Comparison of ENCODE assay signal across 8 mouse cellular contexts in the genomic region with DNA sequence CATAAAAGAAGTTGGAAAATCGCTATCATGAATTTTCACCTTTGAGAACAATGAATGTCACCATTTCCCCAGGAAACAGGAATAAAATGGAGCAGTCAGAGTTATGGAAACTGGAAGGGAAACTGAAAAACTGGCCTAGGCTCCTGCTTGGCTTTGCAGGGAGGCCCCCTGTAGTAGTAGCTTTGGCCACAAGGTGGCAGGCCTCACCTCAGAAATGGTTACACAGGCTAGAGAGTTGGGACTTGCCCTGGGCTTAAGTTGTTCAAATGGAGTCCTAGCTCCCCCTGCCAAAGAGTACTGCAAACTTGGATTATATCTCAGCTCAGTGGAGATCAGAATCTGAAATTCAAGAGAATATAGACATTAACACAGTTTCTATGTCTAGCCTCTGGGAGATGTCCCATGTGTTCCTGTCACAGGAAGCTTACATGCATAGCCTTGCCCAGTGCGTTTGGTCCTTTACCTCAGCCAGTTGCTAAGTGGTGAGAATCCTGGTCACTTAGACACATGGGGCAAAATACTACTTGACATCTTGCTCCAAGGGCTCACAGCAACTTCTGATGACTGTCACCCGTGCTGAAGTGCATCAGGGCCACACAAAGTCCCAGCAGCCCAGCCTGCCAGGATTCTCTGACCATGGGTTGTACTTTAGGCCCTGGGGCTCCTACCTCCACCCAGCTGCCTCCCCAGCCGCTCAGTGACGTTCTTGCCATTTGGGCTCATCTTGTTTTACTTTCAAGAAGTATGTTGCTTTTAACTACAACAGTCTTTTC. TPM values are rescaled to one million over a fixed set of nuclear protein-coding genes. Genes with fewer than 3 reads are reported as not detected.
DNase-seq lines count a peak whose midpoint lies in the region; ATAC-seq and TF ChIP-seq lines count a peak whose summit lies in the region.

No protein-coding gene starts in this region.

- TF ChIP-seq POLR2A in kidney, adult 2 months (IDR thresholded peaks at IDR 0.05; ENCODE audit: low read depth, low read length): no peak
- TF ChIP-seq POLR2A in spleen, adult 2 months (IDR thresholded peaks at IDR 0.05; ENCODE audit: low read depth, low read length): no peak

- no peaks in the 10 kb centered on the region for H3K4me1 ChIP-seq in heart, embryonic 11.5 days (ENCODE audit: control insufficient read depth, insufficient read depth, low read length)
- peaks cover 45% of the 10 kb centered on the region for H3K4me1 ChIP-seq in embryonic facial prominence, embryonic 10.5 days
- peaks cover 3% of the 10 kb centered on the region; the same call in 1 of the 2 replicates for H3K4me1 ChIP-seq in kidney, adult 2 months (ENCODE audit: control insufficient read depth, insufficient read depth, low read length)
- peaks cover 29% of the 10 kb centered on the region for H3K4me1 ChIP-seq in limb, embryonic 11.5 days (ENCODE audit: control insufficient read depth, insufficient read depth, low read length)
- H3K4me1 ChIP-seq in midbrain, postnatal 0 days (ENCODE audit: insufficient read depth, low read length): no peaks in the 10 kb centered on the region
- no peaks in the 10 kb centered on the region for H3K4me1 ChIP-seq in spleen, adult 2 months (ENCODE audit: control insufficient read depth, insufficient read depth, insufficient read length)

- H3K4me3 ChIP-seq in heart, embryonic 11.5 days (ENCODE audit: low read depth, low read length): no peak overlapping the region
- H3K4me3 ChIP-seq in embryonic facial prominence, embryonic 10.5 days: 0 out of 2 replicates have a peak overlapping the region, but pooled peaks have one; percentile 5
- H3K4me3 ChIP-seq in kidney, adult 2 months (ENCODE audit: insufficient read depth, low read depth, low read length): no peak overlapping the region
- no peak overlapping the region for H3K4me3 ChIP-seq in limb, embryonic 11.5 days (ENCODE audit: low read depth, low read length)
- H3K4me3 ChIP-seq in midbrain, postnatal 0 days (ENCODE audit: low read depth, low read length): no peak overlapping the region
- no peak overlapping the region for H3K4me3 ChIP-seq in spleen, adult 2 months (ENCODE audit: extremely low read depth, insufficient read depth, insufficient read length)

- no peak overlapping the region for H3K27ac ChIP-seq in heart, embryonic 11.5 days (ENCODE audit: low read depth, low read length)
- H3K27ac ChIP-seq in embryonic facial prominence, embryonic 10.5 days (replicated peaks): peak overlapping the region; percentile 19; the same call in 1 of the 2 replicates
- no peak overlapping the region for H3K27ac ChIP-seq in kidney, adult 2 months (ENCODE audit: insufficient read depth, low read depth, low read length)
- H3K27ac ChIP-seq in limb, embryonic 11.5 days (replicated peaks; ENCODE audit: low read depth, low read length): no peak overlapping the region
- no peak overlapping the region for H3K27ac ChIP-seq in midbrain, postnatal 0 days (ENCODE audit: low read depth, low read length)
- H3K27ac ChIP-seq in spleen, adult 2 months (ENCODE audit: insufficient read depth, low read length): no peak overlapping the region

- TF ChIP-seq CTCF in kidney, adult 2 months (conservative IDR thresholded peaks at IDR 0.05; ENCODE audit: insufficient read depth, insufficient read length, low read depth, low read length): peak; percentile 95
- TF ChIP-seq CTCF in midbrain, postnatal 0 days (IDR thresholded peaks at IDR 0.05): peak; percentile 93
- peak; percentile 91; the same call in 1 of the 2 replicates for TF ChIP-seq CTCF in spleen, adult 2 months (IDR thresholded peaks at IDR 0.05; ENCODE audit: extremely low read depth, insufficient read depth, insufficient read length, insufficient replicate concordance)

- DNase-seq in heart, adult 11 months: peak; percentile 97
- DNase-seq in embryonic facial prominence, embryonic 10.5 days (ENCODE audit: low spot score): peak; percentile 87
- peak; percentile 87 to 95 for DNase-seq in heart, adult 18-20 months
- peak; percentile 87 for DNase-seq in kidney, adult 2 months
- DNase-seq in limb, embryonic 11.5 days (ENCODE audit: low spot score): peak; percentile 95
- DNase-seq in midbrain, postnatal 0 days (ENCODE audit: low spot score): peak; percentile 86
- peak; percentile 53 to 81 for DNase-seq in spleen, adult 2 months (ENCODE audit: low read depth in 1 of 2, low spot score in 2 of 2)

- peaks cover 14% of the 10 kb centered on the region for H3K36me3 ChIP-seq in heart, embryonic 11.5 days (ENCODE audit: control insufficient read depth, insufficient read depth, low read length)
- peaks cover 45% of the 10 kb centered on the region for H3K36me3 ChIP-seq in embryonic facial prominence, embryonic 10.5 days (replicated peaks)
- no peaks in the 10 kb centered on the region for H3K36me3 ChIP-seq in kidney, adult 2 months (ENCODE audit: control insufficient read depth, insufficient read depth, low read length)
- peaks cover 16% of the 10 kb centered on the region; the same call in 1 of the 2 replicates for H3K36me3 ChIP-seq in limb, embryonic 11.5 days (ENCODE audit: control insufficient read depth, insufficient read depth, low read length)
- H3K36me3 ChIP-seq in midbrain, postnatal 0 days (ENCODE audit: insufficient read depth, low read length): peaks cover 28% of the 10 kb centered on the region
- H3K36me3 ChIP-seq in spleen, adult 2 months (ENCODE audit: control insufficient read depth, insufficient read depth, low read length): peaks cover 5% of the 10 kb centered on the region; the same call in 1 of the 2 replicates

- H3K9ac ChIP-seq in heart, embryonic 11.5 days (ENCODE audit: low read depth, low read length): no peak overlapping the region
- H3K9ac ChIP-seq in limb, embryonic 11.5 days (ENCODE audit: low read length): no peak overlapping the region
- no peak overlapping the region for H3K9ac ChIP-seq in midbrain, postnatal 0 days (replicated peaks; ENCODE audit: low read length, poor library complexity, severe bottlenecking)

- H3K27me3 ChIP-seq in heart, embryonic 11.5 days (ENCODE audit: control insufficient read depth, insufficient read depth, low read length): no peaks in the 10 kb centered on the region
- no peaks in the 10 kb centered on the region for H3K27me3 ChIP-seq in embryonic facial prominence, embryonic 10.5 days (replicated peaks; ENCODE audit: low read depth, poor library complexity, severe bottlenecking)
- no peaks in the 10 kb centered on the region for H3K27me3 ChIP-seq in kidney, adult 2 months (replicated peaks; ENCODE audit: control insufficient read depth, insufficient read depth, low read length)
- H3K27me3 ChIP-seq in limb, embryonic 11.5 days (ENCODE audit: control insufficient read depth, insufficient read depth, low read length): no peaks in the 10 kb centered on the region
- no peaks in the 10 kb centered on the region for H3K27me3 ChIP-seq in midbrain, postnatal 0 days (ENCODE audit: insufficient read depth, low read length)
- no peaks in the 10 kb centered on the region for H3K27me3 ChIP-seq in spleen, adult 2 months (ENCODE audit: control insufficient read depth, insufficient read depth, low read length)

- ATAC-seq in heart, embryonic 11.5 days (replicated peaks; ENCODE audit: insufficient number of reproducible peaks, low FRiP score, low TSS enrichment): no peak
- no peak; the same call in 1 of the 2 replicates for ATAC-seq in limb, embryonic 11.5 days (ENCODE audit: insufficient number of reproducible peaks, low FRiP score, low TSS enrichment, low read depth)
- ATAC-seq in midbrain, postnatal 0 days (ENCODE audit: low FRiP score): peak; percentile 66; the same call in 1 of the 2 replicates

- 43% methylated on average over 5 of the region's 5 CpGs for WGBS in heart, embryonic 11.5 days (ENCODE audit: insufficient replicate concordance)
- WGBS in embryonic facial prominence, embryonic 10.5 days: 55% methylated on average over 5 of the region's 5 CpGs
- WGBS in kidney, adult 2 months: 49% methylated on average over 5 of the region's 5 CpGs
- 49% methylated on average over 5 of the region's 5 CpGs for WGBS in limb, embryonic 11.5 days
- 50% methylated on average over 5 of the region's 5 CpGs for WGBS in midbrain, postnatal 0 days
- WGBS in spleen, adult 2 months: 71% methylated on average over 5 of the region's 5 CpGs

- H3K4me2 ChIP-seq in heart, embryonic 11.5 days: no peak overlapping the region
- H3K4me2 ChIP-seq in limb, embryonic 11.5 days (ENCODE audit: low read depth, severe bottlenecking): no peak overlapping the region
- H3K4me2 ChIP-seq in midbrain, postnatal 0 days (ENCODE audit: low read depth, low read length, poor library complexity, severe bottlenecking): no peak overlapping the region

- no peaks in the 10 kb centered on the region for H3K9me3 ChIP-seq in heart, embryonic 11.5 days (replicated peaks; ENCODE audit: control insufficient read depth, low read length)
- no peaks in the 10 kb centered on the region for H3K9me3 ChIP-seq in embryonic facial prominence, embryonic 10.5 days
- H3K9me3 ChIP-seq in limb, embryonic 11.5 days (ENCODE audit: control insufficient read depth, low read length): no peaks in the 10 kb centered on the region
- H3K9me3 ChIP-seq in midbrain, postnatal 0 days (ENCODE audit: low read length): no peaks in the 10 kb centered on the region

RNA-seq across cellular contexts. Expression of a gene that starts 9.8 kb away (rescaled TPM):
- polyA plus RNA-seq in heart, embryonic 11.5 days (2014; fragmentation: Nextera tagmentation; extraction: Ambion mirVana): 128 TPM in 2 replicates
- polyA plus RNA-seq in embryonic facial prominence, embryonic 10.5 days (2016; fragmentation: Nextera tagmentation; extraction: Ambion mirVana): 136 and 142 TPM in 2 replicates
- total RNA-seq in heart, adult 18-20 months (2021): 10 to 100 TPM; 40.3 to 44.6 TPM
- polyA plus RNA-seq in kidney, adult 2 months (2012; rRNA removed): 16.2 and 28.0 TPM in 2 replicates
- 136 TPM in 2 replicates for polyA plus RNA-seq in limb, embryonic 11.5 days (2014; fragmentation: Nextera tagmentation; extraction: Ambion mirVana)
- 63.5 and 80.0 TPM in 2 replicates for total RNA-seq in midbrain, postnatal 0 days (2014; rRNA removed)
- polyA plus RNA-seq in midbrain, postnatal 0 days (2015; fragmentation: Nextera tagmentation; extraction: Ambion mirVana): 116 and 123 TPM in 2 replicates
- 2.1 and 2.9 TPM in 2 replicates for polyA plus RNA-seq in spleen, adult 2 months (2012; rRNA removed)

RNA-seq across cellular contexts. Expression of a gene that starts 9.8 kb away (rescaled TPM):
- 21.1 and 21.6 TPM in 2 replicates for polyA plus RNA-seq in heart, embryonic 11.5 days (2014; fragmentation: Nextera tagmentation; extraction: Ambion mirVana)
- polyA plus RNA-seq in embryonic facial prominence, embryonic 10.5 days (2016; fragmentation: Nextera tagmentation; extraction: Ambion mirVana): 26.1 and 28.8 TPM in 2 replicates
- 10 to 100 TPM; 24.6 to 27.4 TPM for total RNA-seq in heart, adult 18-20 months (2021)
- 8.7 and 9.3 TPM in 2 replicates for polyA plus RNA-seq in kidney, adult 2 months (2012; rRNA removed)
- polyA plus RNA-seq in limb, embryonic 11.5 days (2014; fragmentation: Nextera tagmentation; extraction: Ambion mirVana): 23.9 and 24.0 TPM in 2 replicates
- total RNA-seq in midbrain, postnatal 0 days (2014; rRNA removed): 13.6 and 15.3 TPM in 2 replicates
- 23.6 and 26.0 TPM in 2 replicates for polyA plus RNA-seq in midbrain, postnatal 0 days (2015; fragmentation: Nextera tagmentation; extraction: Ambion mirVana)
- polyA plus RNA-seq in spleen, adult 2 months (2012; rRNA removed): 2.7 and 3.6 TPM in 2 replicates

RNA-seq across cellular contexts. Expression of a gene that starts 35.9 kb away (rescaled TPM):
- polyA plus RNA-seq in heart, embryonic 11.5 days (2014; fragmentation: Nextera tagmentation; extraction: Ambion mirVana): 25.8 and 34.8 TPM in 2 replicates
- polyA plus RNA-seq in embryonic facial prominence, embryonic 10.5 days (2016; fragmentation: Nextera tagmentation; extraction: Ambion mirVana): 53.9 and 58.9 TPM in 2 replicates
- total RNA-seq in heart, adult 18-20 months (2021): 1 to 10 TPM; 3.2 to 4.3 TPM
- 5.1 TPM in 2 replicates for polyA plus RNA-seq in kidney, adult 2 months (2012; rRNA removed)
- polyA plus RNA-seq in limb, embryonic 11.5 days (2014; fragmentation: Nextera tagmentation; extraction: Ambion mirVana): 44.5 and 55.4 TPM in 2 replicates
- 10.1 and 14.1 TPM in 2 replicates for total RNA-seq in midbrain, postnatal 0 days (2014; rRNA removed)
- 6.9 and 7.4 TPM in 2 replicates for polyA plus RNA-seq in midbrain, postnatal 0 days (2015; fragmentation: Nextera tagmentation; extraction: Ambion mirVana)
- 5.0 and 6.2 TPM in 2 replicates for polyA plus RNA-seq in spleen, adult 2 months (2012; rRNA removed)

RNA-seq across cellular contexts. Expression of a gene that starts 35.9 kb away (rescaled TPM):
- polyA plus RNA-seq in heart, embryonic 11.5 days (2014; fragmentation: Nextera tagmentation; extraction: Ambion mirVana): 0.99 and 1.3 TPM in 2 replicates
- polyA plus RNA-seq in embryonic facial prominence, embryonic 10.5 days (2016; fragmentation: Nextera tagmentation; extraction: Ambion mirVana): 0.75 and 0.83 TPM in 2 replicates
- total RNA-seq in heart, adult 18-20 months (2021): under 1 TPM; 0.50 to 0.90 TPM
- polyA plus RNA-seq in kidney, adult 2 months (2012; rRNA removed): 0.58 and 1.1 TPM in 2 replicates
- polyA plus RNA-seq in limb, embryonic 11.5 days (2014; fragmentation: Nextera tagmentation; extraction: Ambion mirVana): 0.95 TPM in 1 of 2 replicates, not detected in the other
- not detected in 2 replicates for total RNA-seq in midbrain, postnatal 0 days (2014; rRNA removed)
- 0.42 and 0.58 TPM in 2 replicates for polyA plus RNA-seq in midbrain, postnatal 0 days (2015; fragmentation: Nextera tagmentation; extraction: Ambion mirVana)
- not detected in 2 replicates for polyA plus RNA-seq in spleen, adult 2 months (2012; rRNA removed)
